Mouse (Mus musculus): ENCODE measurements at regions not wholly inside any gene's neighbourhood (a gene's known extent, or its start where the extent isn't known, plus 50 kb on each side); places are given as distances from the start of the nearest gene placed in this dataset.

- TF ChIP-seq CTCF (IDR thresholded peaks at IDR 0.05; ENCODE audit: borderline replicate concordance, insufficient read depth, low read depth, low read length) (no peak), POLR2A (IDR thresholded peaks at IDR 0.05; ENCODE audit: borderline replicate concordance, insufficient read depth, low read length) (no peak)
Observed at GRCm38 (mm10) chr16:9135377-9135776, 305.5 kb downstream of the 1810013L24Rik start.
